Mouse (Mus musculus) midbrain, postnatal 0 days (tissue): ENCODE results near the gene Kbtbd4. TPM values are rescaled to one million over a fixed set of nuclear protein-coding genes. Genes with fewer than 3 reads are reported as not detected.

ENCODE experiments used
- ATAC-seq: fragments of 200-750 bp; cut with Nextera tagmentation; 2 replicates; pipeline ENCODE4 v1.8.0; 2017; ENCODE audit warnings: moderate number of reproducible peaks, mild to moderate bottlenecking, moderate TSS enrichment, moderate library complexity; ENCODE audit not compliant: low FRiP score
- DNase-seq: peaks from one replicate; pipeline ENCODE4 v3.0.0-alpha.2; 2015; ENCODE audit warnings: low spot score
- H3K27ac ChIP-seq: fragments of 300-500 bp; sonication (generic); 2 replicates; pipeline ENCODE4 v1.5.1; 2014; ENCODE audit warnings: low read depth, mild to moderate bottlenecking, low read length, mixed read lengths
- H3K27me3 ChIP-seq: fragments of 300-500 bp; sonication (generic); 2 replicates; pipeline ENCODE4 v1.6.1; 2014; ENCODE audit warnings: low read length, control low read depth, mixed read lengths; ENCODE audit not compliant: insufficient read depth
- H3K36me3 ChIP-seq: fragments of 300-500 bp; sonication (generic); 2 replicates; pipeline ENCODE4 v1.6.1; 2014; ENCODE audit warnings: low read length, control low read depth, mixed read lengths; ENCODE audit not compliant: insufficient read depth
- H3K4me1 ChIP-seq: fragments of 300-500 bp; sonication (generic); 2 replicates; pipeline ENCODE4 v1.6.1; 2014; ENCODE audit warnings: mild to moderate bottlenecking, control low read depth, antibody characterized with exemption, low read length, mixed read lengths; ENCODE audit not compliant: insufficient read depth
- H3K4me2 ChIP-seq: fragments of 300-500 bp; sonication (generic); 2 replicates; pipeline ENCODE4 v1.6.1; 2014; ENCODE audit warnings: low read depth, mild to moderate bottlenecking, low read length, mixed read lengths; ENCODE audit not compliant: poor library complexity, severe bottlenecking
- H3K4me3 ChIP-seq: fragments of 300-500 bp; sonication (generic); 2 replicates; pipeline ENCODE4 v1.5.1; 2014; ENCODE audit warnings: low read depth, mild to moderate bottlenecking, low read length, moderate library complexity
- H3K9ac ChIP-seq: fragments of 300-500 bp; sonication (generic); replicated peaks from 2 replicates; pipeline ENCODE4 v1.6.1; 2014; ENCODE audit warnings: mild to moderate bottlenecking, low read length, moderate library complexity, mixed read lengths; ENCODE audit not compliant: poor library complexity, severe bottlenecking
- H3K9me3 ChIP-seq: fragments of 300-500 bp; sonication (generic); 2 replicates; pipeline ENCODE4 v1.6.1; 2016; ENCODE audit warnings: low read length, control low read depth
- CTCF ChIP-seq: IDR thresholded peaks from 2 replicates; pipeline ENCODE4 v1.5.1; 2016; ENCODE audit warnings: antibody characterized with exemption, mild to moderate bottlenecking
- WGBS: fragments of 180-500 bp; shearing (Covaris S2); extraction: QIAGEN DNeasy Blood & Tissue Kit; methylation state at CpG from one replicate; pipeline ENCODE4 v1.1.7; 2014; 5-methylcytosine and 5-hydroxymethylcytosine counted together
- polyA plus RNA-seq: library from polyadenylated mRNA; unstranded; fragments of >200 nt; fragmentation: Nextera tagmentation; extraction: Ambion mirVana; gene quantifications from 2 replicates; pipeline ENCODE4 v1.2.1, GENCODE M21; 2015
- total RNA-seq: library from RNA; depleted of rRNA; stranded (reverse); fragments of >200 nt; gene quantifications from 2 replicates; pipeline ENCODE4 v1.2.3, GENCODE M21; 2014

Gene Kbtbd4
- total and polyA plus RNA-seq, 2 experiments from 2014 or later, result 47.7 to 60.0 TPM

GRCm38 (mm10) chr2:90932273-90932672, 27.7 kb downstream of the Kbtbd4 start:
- no peak for TF ChIP-seq CTCF
- 79% methylated on average over 2 of the region's 2 CpGs for WGBS
- Histone ChIP-seq H3K9ac (no peak overlapping the region), H3K27me3 (no peaks in the 10 kb centered on the region), H3K4me3 (no peak overlapping the region), H3K9me3 (no peaks in the 10 kb centered on the region), H3K27ac (no peak overlapping the region), H3K36me3 (no peaks in the 10 kb centered on the region), H3K4me1 (no peaks in the 10 kb centered on the region), H3K4me2 (no peak overlapping the region)
- no peak for ATAC-seq
- DNase-seq, result no peak

- no peaks in the 10 kb centered on the region for H3K36me3 ChIP-seq
- no peak overlapping the region for H3K4me3 ChIP-seq
- 74% methylated on average over 3 of the region's 3 CpGs for WGBS
- no peak overlapping the region for H3K4me2 ChIP-seq
- TF ChIP-seq CTCF, result peak; percentile 8; the same call in 1 of the 2 replicates
- no peak for DNase-seq
- H3K9ac ChIP-seq, result no peak overlapping the region
- H3K27ac ChIP-seq, result no peak overlapping the region
- no peaks in the 10 kb centered on the region for H3K27me3 ChIP-seq
- no peak for ATAC-seq
- H3K9me3 ChIP-seq, result no peaks in the 10 kb centered on the region
- peaks cover 13% of the 10 kb centered on the region for H3K4me1 ChIP-seq
Observed at GRCm38 (mm10) chr2:90938362-90938761, 33.8 kb downstream of the Kbtbd4 start.

GRCm38 (mm10) chr2:90939750-90940149, 35.2 kb downstream of the Kbtbd4 start:
- Histone ChIP-seq H3K36me3 (no peaks in the 10 kb centered on the region), H3K4me3 (peak overlapping the region; percentile 73), H3K9ac (peak overlapping the region; percentile 89), H3K9me3 (no peaks in the 10 kb centered on the region), H3K27me3 (no peaks in the 10 kb centered on the region), H3K4me2 (peak overlapping the region; percentile 65), H3K4me1 (peaks cover 13% of the 10 kb centered on the region), H3K27ac (peak overlapping the region; percentile 90)
- 38% methylated on average over 8 of the region's 8 CpGs for WGBS
- no peak for TF ChIP-seq CTCF
- ATAC-seq (peak; percentile 65), DNase-seq (peak; percentile 15)

DNA sequence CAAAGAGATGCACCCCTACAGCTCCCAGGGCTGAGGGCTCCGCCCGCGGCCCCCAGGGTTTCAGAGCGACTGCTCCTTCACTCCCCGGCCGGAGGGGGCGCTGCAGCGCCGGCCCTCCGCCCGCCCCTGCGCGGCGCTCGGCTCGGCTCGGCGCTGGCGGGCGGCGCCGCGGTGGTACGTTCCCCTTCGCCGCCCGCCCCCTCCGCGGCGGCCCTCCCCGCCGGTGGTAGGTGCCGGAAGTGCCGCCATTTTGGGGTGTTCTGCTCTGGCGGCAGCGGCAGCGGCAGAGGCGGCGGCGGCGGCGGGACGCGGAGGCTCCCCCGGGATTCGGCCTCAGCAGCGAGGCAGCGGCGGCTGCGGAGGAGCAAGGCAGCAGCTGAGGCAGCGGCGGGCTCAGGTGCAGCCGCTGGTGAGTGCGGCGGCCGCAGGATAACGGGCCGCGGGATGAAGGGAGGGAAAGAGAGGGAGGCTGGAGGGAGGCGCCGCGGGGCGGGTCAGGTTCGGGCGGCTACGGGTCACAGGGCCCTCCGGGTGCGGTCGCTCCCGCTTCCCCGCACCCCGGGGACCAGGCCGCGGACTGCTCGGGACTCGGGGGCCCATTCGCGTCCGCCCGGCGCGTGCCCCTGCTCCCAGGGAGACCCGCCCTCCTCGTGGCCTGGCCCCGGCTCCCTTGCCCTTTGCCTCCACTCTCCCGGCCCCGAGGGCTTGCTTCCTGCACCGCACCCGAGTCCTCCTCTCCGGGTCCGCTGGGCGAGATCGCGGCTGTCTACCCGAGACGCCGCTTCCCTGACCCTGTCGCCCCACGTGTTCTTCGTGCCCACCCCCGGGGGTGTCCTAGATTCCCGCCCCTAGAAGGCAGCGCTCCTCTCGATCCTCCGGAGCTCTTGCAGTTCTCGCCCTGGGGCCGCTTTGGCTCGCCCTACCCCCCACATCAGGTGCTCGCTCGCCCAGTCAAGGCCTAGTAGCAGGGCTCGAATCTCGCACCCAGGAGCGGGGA, 36.0 kb downstream of the Kbtbd4 start, which contains the start of gene Celf1:
Gene Celf1, plus strand, starts transcription at position 150 of the 997 bp plus-strand sequence.
- peak within 1 kb of the TSS; percentile 89 for H3K9ac ChIP-seq
- peak within 1 kb of the TSS; percentile 73 for H3K4me3 ChIP-seq
- under 1% methylated on average over 75 of the region's 113 CpGs for WGBS
- ATAC-seq (peak; percentile 95), DNase-seq (peak; percentile 93)
- H3K9me3 ChIP-seq, result no peaks in the 10 kb centered on the region
- peak; percentile 65 for TF ChIP-seq CTCF
- H3K4me2 ChIP-seq, result peak within 1 kb of the TSS; percentile 65
- H3K36me3 ChIP-seq, result no peaks in the 10 kb centered on the region
- no peaks in the 10 kb centered on the region for H3K27me3 ChIP-seq
- peaks cover 13% of the 10 kb centered on the region for H3K4me1 ChIP-seq
- peak within 1 kb of the TSS; percentile 90 for H3K27ac ChIP-seq

DNA sequence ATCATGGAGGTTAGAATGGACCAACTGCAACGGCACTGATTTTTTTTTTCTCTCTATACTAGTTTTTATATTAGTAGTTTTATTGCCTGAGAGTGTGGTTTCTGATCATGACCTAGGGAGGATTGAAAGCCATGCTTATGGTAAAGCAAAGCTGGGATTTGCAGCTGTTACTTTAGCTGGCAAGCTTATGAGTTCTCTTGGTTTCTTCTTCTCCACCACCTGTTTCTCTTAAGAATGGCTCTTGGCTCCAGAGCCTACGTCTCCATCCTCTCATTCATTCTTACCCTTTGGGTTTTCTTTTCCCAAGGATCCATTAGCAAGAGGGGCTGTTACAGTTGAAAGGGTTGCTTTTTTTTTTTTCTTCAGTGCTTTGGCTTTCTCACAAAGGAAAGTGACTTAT, 37.2 kb downstream of the Kbtbd4 start:
- WGBS, result 42% methylated on average over 2 of the region's 2 CpGs
- Histone ChIP-seq H3K4me2 (peak overlapping the region; percentile 65), H3K27me3 (no peaks in the 10 kb centered on the region), H3K9ac (0 out of 2 replicates have a peak overlapping the region, but pooled peaks have one; percentile 89), H3K4me1 (peaks cover 13% of the 10 kb centered on the region), H3K4me3 (peak overlapping the region; percentile 73), H3K9me3 (no peaks in the 10 kb centered on the region), H3K27ac (no peak overlapping the region), H3K36me3 (no peaks in the 10 kb centered on the region)
- TF ChIP-seq CTCF, result no peak
- DNase-seq (no peak), ATAC-seq (no peak)

GRCm38 (mm10) chr2:90950149-90950548, 45.6 kb downstream of the Kbtbd4 start:
- Histone ChIP-seq H3K27ac (no peak overlapping the region), H3K9ac (no peak overlapping the region), H3K4me1 (0 out of 2 replicates have a peak, but pooled peaks cover 2% of the 10 kb centered on the region), H3K4me2 (no peak overlapping the region), H3K9me3 (no peaks in the 10 kb centered on the region), H3K27me3 (no peaks in the 10 kb centered on the region), H3K4me3 (no peak overlapping the region), H3K36me3 (no peaks in the 10 kb centered on the region)
- ATAC-seq, result no peak
- TF ChIP-seq CTCF, result no peak
- 80% methylated on average over 5 of the region's 5 CpGs for WGBS
- DNase-seq, result no peak
